Mouse (Mus musculus): ENCODE measurements around the gene Nicn1. TPM values are rescaled to one million over a fixed set of nuclear protein-coding genes. Genes with fewer than 3 reads are reported as not detected.
"Not testable (repeated sequence)": the region's sequence is repeated elsewhere in the genome, so short reads cannot be mapped to it uniquely, and the experiment has no call there.

Nicn1 gene
- polyA plus RNA-seq, 1 experiment: 102 TPM

- H3K4me3 ChIP-seq (ENCODE audit: insufficient read depth, low read length): peak overlapping the region; percentile 93
- peak overlapping the region; percentile 95 for H3K27ac ChIP-seq (ENCODE audit: insufficient read depth, low read length)
- H3K4me1 ChIP-seq (ENCODE audit: control insufficient read depth, insufficient read depth, low read length): peaks cover 9% of the 10 kb centered on the region; the same call in 1 of the 2 replicates
- TF ChIP-seq POLR2A (IDR thresholded peaks at IDR 0.05; ENCODE audit: extremely low read depth, insufficient read depth, low read length) (no peak), CTCF (IDR thresholded peaks at IDR 0.05; ENCODE audit: extremely low read depth, insufficient read depth, low read length) (no peak)
Observed at GRCm38 (mm10) chr9:108263131-108263681, 27.0 kb upstream of the Nicn1 start.

- peak; percentile 55; the same call in 1 of the 2 replicates for TF ChIP-seq POLR2A (IDR thresholded peaks at IDR 0.05; ENCODE audit: extremely low read depth, insufficient read depth, low read length)
- TF ChIP-seq CTCF (IDR thresholded peaks at IDR 0.05; ENCODE audit: extremely low read depth, insufficient read depth, low read length): no peak
- Histone ChIP-seq H3K27ac (ENCODE audit: insufficient read depth, low read length) (peak within 1 kb of the TSS; percentile 95), H3K4me3 (ENCODE audit: insufficient read depth, low read length) (peak within 1 kb of the TSS; percentile 93), H3K4me1 (ENCODE audit: control insufficient read depth, insufficient read depth, low read length) (peaks cover 9% of the 10 kb centered on the region; the same call in 1 of the 2 replicates)
Observed at GRCm38 (mm10) chr9:108263690-108264190, 26.5 kb upstream of the Nicn1 start, which contains the start of gene Dag1. Gene Dag1 (minus strand): TSS chr9:108263958.

GRCm38 (mm10) chr9:108264191-108264921, 25.9 kb upstream of the Nicn1 start:
- H3K4me3 ChIP-seq (ENCODE audit: insufficient read depth, low read length): peak overlapping the region; percentile 93
- TF ChIP-seq POLR2A (IDR thresholded peaks at IDR 0.05; ENCODE audit: extremely low read depth, insufficient read depth, low read length) (no peak), CTCF (IDR thresholded peaks at IDR 0.05; ENCODE audit: extremely low read depth, insufficient read depth, low read length) (no peak)
- H3K4me1 ChIP-seq (ENCODE audit: control insufficient read depth, insufficient read depth, low read length): peaks cover 9% of the 10 kb centered on the region; the same call in 1 of the 2 replicates
- peak overlapping the region; percentile 73 for H3K27ac ChIP-seq (ENCODE audit: insufficient read depth, low read length)

DNA sequence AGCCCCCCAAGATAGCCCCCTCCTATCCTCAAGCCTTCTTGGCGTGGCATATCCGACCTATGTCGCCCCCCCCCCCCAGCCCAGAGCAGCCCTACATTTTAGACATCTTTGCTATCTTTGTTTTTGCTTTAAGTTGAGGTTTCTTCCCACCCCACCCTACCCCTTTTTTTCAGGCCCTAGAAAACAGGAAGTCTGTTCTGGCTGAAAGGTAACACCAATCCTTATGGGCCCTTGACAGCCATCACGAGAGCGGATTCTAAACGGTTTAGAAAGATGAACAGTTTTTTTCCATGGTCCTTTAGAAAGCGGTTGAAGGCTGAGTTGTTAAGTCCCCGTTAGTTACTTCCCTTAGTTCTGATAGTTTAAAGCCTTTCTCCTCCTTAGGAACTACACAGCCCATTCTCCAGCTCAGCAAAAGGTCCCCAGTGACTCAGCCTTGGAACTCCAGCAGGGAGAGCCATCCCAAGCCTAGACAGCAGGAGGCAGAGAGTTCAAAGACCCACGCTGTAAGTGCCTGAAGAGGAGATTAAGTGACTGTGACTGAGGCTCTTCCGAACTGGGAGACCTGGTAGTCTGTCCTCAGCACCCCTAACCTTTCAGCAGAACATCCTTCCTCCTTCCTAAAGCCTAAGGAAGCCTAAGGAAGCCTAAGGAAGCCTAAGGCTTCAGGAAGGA, 23.8 kb upstream of the Nicn1 start:
- Histone ChIP-seq H3K4me3 (ENCODE audit: insufficient read depth, low read length) (no peak overlapping the region), H3K4me1 (ENCODE audit: control insufficient read depth, insufficient read depth, low read length) (peaks cover 6% of the 10 kb centered on the region; the same call in 1 of the 2 replicates), H3K27ac (ENCODE audit: insufficient read depth, low read length) (no peak overlapping the region)
- TF ChIP-seq POLR2A (IDR thresholded peaks at IDR 0.05; ENCODE audit: extremely low read depth, insufficient read depth, low read length): no peak
- no peak for TF ChIP-seq CTCF (IDR thresholded peaks at IDR 0.05; ENCODE audit: extremely low read depth, insufficient read depth, low read length)

DNA sequence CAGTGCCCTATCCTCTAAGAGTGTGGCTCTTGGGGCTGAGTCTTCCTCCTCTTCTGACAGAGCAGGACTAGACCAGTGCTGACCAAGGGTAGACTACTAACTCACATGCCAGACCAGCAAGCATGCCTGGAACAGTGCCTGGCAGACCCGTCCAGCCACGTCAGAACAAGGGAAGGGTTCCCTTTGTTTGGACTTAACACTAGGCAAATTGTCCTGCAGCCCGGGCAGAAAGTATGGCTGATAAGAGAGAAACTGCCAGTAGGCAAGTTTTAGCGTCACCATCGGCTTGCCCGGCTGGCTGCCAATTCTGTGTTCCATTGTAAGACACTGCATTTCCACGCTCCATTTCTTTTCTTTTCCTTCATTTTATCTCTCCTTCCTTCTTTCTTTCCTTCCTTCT, 22.5 kb upstream of the Nicn1 start:
- no peak overlapping the region for H3K27ac ChIP-seq (ENCODE audit: insufficient read depth, low read length)
- H3K4me1 ChIP-seq (ENCODE audit: control insufficient read depth, insufficient read depth, low read length): no peaks in the 10 kb centered on the region; the same call in 1 of the 2 replicates
- no peak overlapping the region for H3K4me3 ChIP-seq (ENCODE audit: insufficient read depth, low read length)
- TF ChIP-seq CTCF (IDR thresholded peaks at IDR 0.05; ENCODE audit: extremely low read depth, insufficient read depth, low read length) (no peak), POLR2A (IDR thresholded peaks at IDR 0.05; ENCODE audit: extremely low read depth, insufficient read depth, low read length) (no peak)

GRCm38 (mm10) chr9:108268701-108269100, 21.5 kb upstream of the Nicn1 start:
- not testable (repeated sequence) for H3K27ac ChIP-seq (ENCODE audit: insufficient read depth, low read length); H3K4me3 ChIP-seq (ENCODE audit: insufficient read depth, low read length); H3K4me1 ChIP-seq (ENCODE audit: control insufficient read depth, insufficient read depth, low read length)

DNA sequence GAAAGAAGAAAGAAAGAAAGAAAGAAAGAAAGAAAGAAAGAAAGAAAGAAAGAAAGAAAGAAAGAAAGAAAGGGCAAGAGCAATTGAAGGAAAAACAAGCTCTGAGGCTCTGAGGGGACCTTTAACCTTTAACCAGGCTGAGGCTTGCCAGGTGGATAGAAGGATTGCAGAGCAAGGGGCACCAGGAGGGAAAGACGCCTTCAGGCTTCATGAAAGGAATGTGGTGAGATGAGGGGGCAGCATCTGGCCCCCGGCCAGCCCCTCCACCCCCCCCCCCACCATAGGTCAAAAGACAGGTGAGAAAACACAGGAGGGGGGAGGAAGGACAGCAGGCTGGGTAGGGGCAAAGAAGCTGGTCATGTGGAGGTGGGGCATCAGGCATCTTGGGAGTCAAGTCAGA, 18.3 kb upstream of the Nicn1 start:
- Histone ChIP-seq H3K4me3 (ENCODE audit: insufficient read depth, low read length) (no peak overlapping the region), H3K4me1 (ENCODE audit: control insufficient read depth, insufficient read depth, low read length) (no peaks in the 10 kb centered on the region), H3K27ac (ENCODE audit: insufficient read depth, low read length) (no peak overlapping the region)
- TF ChIP-seq POLR2A (IDR thresholded peaks at IDR 0.05; ENCODE audit: extremely low read depth, insufficient read depth, low read length): no peak
- no peak for TF ChIP-seq CTCF (IDR thresholded peaks at IDR 0.05; ENCODE audit: extremely low read depth, insufficient read depth, low read length)

DNA sequence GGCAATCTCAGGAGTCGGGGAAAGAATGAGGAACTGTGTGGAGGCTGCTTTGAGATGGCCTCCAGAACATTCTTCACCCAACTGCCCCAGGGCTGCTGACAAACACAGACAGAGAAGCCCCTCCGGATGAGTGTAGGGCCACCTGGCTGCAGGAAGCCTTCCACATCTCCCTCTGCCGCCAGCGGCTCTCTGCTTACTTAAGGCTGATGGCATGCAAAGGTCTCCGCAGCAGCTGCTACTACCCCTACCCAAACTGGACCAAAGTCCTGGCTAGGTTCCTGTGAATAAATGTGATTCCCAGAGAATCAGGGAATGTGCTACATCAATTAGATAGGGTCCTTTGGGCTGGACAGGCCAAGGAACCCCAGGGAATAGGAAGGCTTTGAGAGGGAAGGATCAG, 17.5 kb upstream of the Nicn1 start:
- no peak for TF ChIP-seq POLR2A (IDR thresholded peaks at IDR 0.05; ENCODE audit: extremely low read depth, insufficient read depth, low read length)
- no peak for TF ChIP-seq CTCF (IDR thresholded peaks at IDR 0.05; ENCODE audit: extremely low read depth, insufficient read depth, low read length)
- no peak overlapping the region for H3K27ac ChIP-seq (ENCODE audit: insufficient read depth, low read length)
- H3K4me3 ChIP-seq (ENCODE audit: insufficient read depth, low read length): no peak overlapping the region
- no peaks in the 10 kb centered on the region for H3K4me1 ChIP-seq (ENCODE audit: control insufficient read depth, insufficient read depth, low read length)

- Histone ChIP-seq H3K4me3 (ENCODE audit: insufficient read depth, low read length) (no peak overlapping the region), H3K4me1 (ENCODE audit: control insufficient read depth, insufficient read depth, low read length) (no peaks in the 10 kb centered on the region), H3K27ac (ENCODE audit: insufficient read depth, low read length) (no peak overlapping the region)
- TF ChIP-seq CTCF (IDR thresholded peaks at IDR 0.05; ENCODE audit: extremely low read depth, insufficient read depth, low read length): no peak
- TF ChIP-seq POLR2A (IDR thresholded peaks at IDR 0.05; ENCODE audit: extremely low read depth, insufficient read depth, low read length): no peak
Observed at GRCm38 (mm10) chr9:108273485-108273884, 16.7 kb upstream of the Nicn1 start.
